Mouse (Mus musculus) CD4-positive helper T cell, adult 2 months (primary cell): Measurements from ENCODE around the gene Hist1h4j.
A peak's percentile ranks its signal among the peaks of the same experiment; 100 is the strongest.

Source experiments
- DNase-seq: peaks from one replicate; pipeline ENCODE4 v3.0.0-alpha.2; 2012; ENCODE audit warnings: low read depth, missing footprints, low spot score

Gene Hist1h4j

GRCm38 (mm10) chr13:21734906-21735767 lies at the start of gene Hist1h4j:
Gene Hist1h4j (plus strand): TSS chr13:21735064.
- peak; percentile 83 for DNase-seq

GRCm38 (mm10) chr13:21697811-21698210 lies 37.1 kb upstream of the Hist1h4j start, which contains the start of gene Olfr1359:
Gene Olfr1359 (plus strand): TSS chr13:21698111.
- DNase-seq, result no peak

GRCm38 (mm10) chr13:21706669-21707068 lies 28.2 kb upstream of the Hist1h4j start:
- DNase-seq, result no peak

- peak; percentile 88 for DNase-seq
These were observed 24.7 kb upstream of the Hist1h4j start for GRCm38 (mm10) chr13:21710031-21710711.

- peak; percentile 89 for DNase-seq
These were observed 23.9 kb upstream of the Hist1h4j start for GRCm38 (mm10) chr13:21710821-21711525.

GRCm38 (mm10) chr13:21711698-21712097 lies 23.2 kb upstream of the Hist1h4j start:
- DNase-seq, result no peak

GRCm38 (mm10) chr13:21714725-21715124 lies 20.1 kb upstream of the Hist1h4j start:
- peak; percentile 78 for DNase-seq

GRCm38 (mm10) chr13:21715131-21715863 lies 19.6 kb upstream of the Hist1h4j start:
- peak; percentile 55 for DNase-seq

- DNase-seq, result peak; percentile 92
These were observed 18.9 kb upstream of the Hist1h4j start, which contains the start of the genes Hist1h2bl and Hist1h2ai for GRCm38 (mm10) chr13:21715864-21716539. Gene Hist1h2bl (minus strand): TSS chr13:21716143. Gene Hist1h2ai (plus strand): TSS chr13:21716422.

- peak; percentile 60 for DNase-seq
These were observed 18.1 kb upstream of the Hist1h4j start for GRCm38 (mm10) chr13:21716540-21717391.

- DNase-seq, result peak; percentile 89
These were observed 17.2 kb upstream of the Hist1h4j start, which contains the start of gene Hist1h3h for GRCm38 (mm10) chr13:21717397-21718357. Gene Hist1h3h (plus strand): TSS chr13:21717659.

- DNase-seq, result no peak
These were observed 16.3 kb upstream of the Hist1h4j start for GRCm38 (mm10) chr13:21718381-21719080.

GRCm38 (mm10) chr13:21721107-21721756 lies 13.6 kb upstream of the Hist1h4j start:
- peak; percentile 29 for DNase-seq

- DNase-seq, result peak; percentile 91
These were observed 13.0 kb upstream of the Hist1h4j start, which contains the start of gene Hist1h2bm for GRCm38 (mm10) chr13:21721757-21722372. Gene Hist1h2bm (plus strand): TSS chr13:21722044.

GRCm38 (mm10) chr13:21722373-21722925 lies 12.4 kb upstream of the Hist1h4j start:
- DNase-seq, result no peak
